Mouse (Mus musculus): ENCODE measurements around the gene Sytl3. TPM values are rescaled to one million over a fixed set of nuclear protein-coding genes. Genes with fewer than 3 reads are reported as not detected.
"Not testable (repeated sequence)": the region's sequence is repeated elsewhere in the genome, so short reads cannot be mapped to it uniquely, and the experiment has no call there.

The Sytl3 gene
- total and polyA plus RNA-seq, 2 experiments from 2014 or later: 0.42 to 0.79 TPM

- not testable (repeated sequence) for H3K9ac ChIP-seq (replicated peaks; ENCODE audit: low read length)
- WGBS: 82% methylated on average over 6 of the region's 6 CpGs
Observed at GRCm38 (mm10) chr17:6660589-6660988, 1.7 kb downstream of the Sytl3 start.

GRCm38 (mm10) chr17:6661093-6661816 lies 2.4 kb downstream of the Sytl3 start:
- WGBS: 36% methylated on average over 8 of the region's 11 CpGs
- not testable (repeated sequence) for H3K9ac ChIP-seq (replicated peaks; ENCODE audit: low read length); H3K4me1 ChIP-seq (ENCODE audit: insufficient read depth, low read length); DNase-seq (ENCODE audit: low spot score); H3K4me2 ChIP-seq (ENCODE audit: low read depth, low read length); H3K36me3 ChIP-seq (ENCODE audit: insufficient read depth, low read length); H3K9me3 ChIP-seq (ENCODE audit: low read length); H3K4me3 ChIP-seq (ENCODE audit: low read length); H3K27me3 ChIP-seq (ENCODE audit: insufficient read depth, low read length); ATAC-seq; H3K27ac ChIP-seq

More at GRCm38 (mm10) chr17:6660589-6660988, 1.7 kb downstream of the Sytl3 start:
- H3K4me3 ChIP-seq (ENCODE audit: low read length); H3K27ac ChIP-seq; H3K27me3 ChIP-seq (ENCODE audit: insufficient read depth, low read length); DNase-seq (ENCODE audit: low spot score); H3K4me2 ChIP-seq (ENCODE audit: low read depth, low read length); H3K9me3 ChIP-seq (ENCODE audit: low read length); H3K36me3 ChIP-seq (ENCODE audit: insufficient read depth, low read length); ATAC-seq; H3K4me1 ChIP-seq (ENCODE audit: insufficient read depth, low read length): not testable (repeated sequence)

- not testable (repeated sequence) for H3K9ac ChIP-seq (replicated peaks; ENCODE audit: low read length); DNase-seq (ENCODE audit: low spot score); H3K4me3 ChIP-seq (ENCODE audit: low read length); H3K36me3 ChIP-seq (ENCODE audit: insufficient read depth, low read length); H3K27ac ChIP-seq; H3K27me3 ChIP-seq (ENCODE audit: insufficient read depth, low read length); H3K9me3 ChIP-seq (ENCODE audit: low read length); H3K4me1 ChIP-seq (ENCODE audit: insufficient read depth, low read length); H3K4me2 ChIP-seq (ENCODE audit: low read depth, low read length); ATAC-seq
- 59% methylated on average over 3 of the region's 3 CpGs for WGBS
Observed at GRCm38 (mm10) chr17:6662840-6663239, 3.9 kb downstream of the Sytl3 start.

GRCm38 (mm10) chr17:6665389-6665788 lies 6.5 kb downstream of the Sytl3 start:
- WGBS: 90% methylated on average over 4 of the region's 5 CpGs
- not testable (repeated sequence) for H3K36me3 ChIP-seq (ENCODE audit: insufficient read depth, low read length); H3K4me3 ChIP-seq (ENCODE audit: low read length); H3K9ac ChIP-seq (replicated peaks; ENCODE audit: low read length); H3K4me1 ChIP-seq (ENCODE audit: insufficient read depth, low read length); H3K27me3 ChIP-seq (ENCODE audit: insufficient read depth, low read length); DNase-seq (ENCODE audit: low spot score); H3K9me3 ChIP-seq (ENCODE audit: low read length); ATAC-seq; H3K4me2 ChIP-seq (ENCODE audit: low read depth, low read length); H3K27ac ChIP-seq

- not testable (repeated sequence) for H3K4me1 ChIP-seq (ENCODE audit: insufficient read depth, low read length); H3K9me3 ChIP-seq (ENCODE audit: low read length); H3K36me3 ChIP-seq (ENCODE audit: insufficient read depth, low read length); H3K4me3 ChIP-seq (ENCODE audit: low read length); H3K9ac ChIP-seq (replicated peaks; ENCODE audit: low read length); DNase-seq (ENCODE audit: low spot score); H3K27ac ChIP-seq; H3K4me2 ChIP-seq (ENCODE audit: low read depth, low read length); H3K27me3 ChIP-seq (ENCODE audit: insufficient read depth, low read length); ATAC-seq
- no CpG with 5 or more reads among the region's 6 CpGs for WGBS
Observed at GRCm38 (mm10) chr17:6668522-6668921, 9.6 kb downstream of the Sytl3 start.

GRCm38 (mm10) chr17:6674297-6674696 lies 15.4 kb downstream of the Sytl3 start:
- not testable (repeated sequence) for H3K36me3 ChIP-seq (ENCODE audit: insufficient read depth, low read length); H3K4me3 ChIP-seq (ENCODE audit: low read length); ATAC-seq; H3K9me3 ChIP-seq (ENCODE audit: low read length); DNase-seq (ENCODE audit: low spot score); H3K27me3 ChIP-seq (ENCODE audit: insufficient read depth, low read length); H3K27ac ChIP-seq; H3K9ac ChIP-seq (replicated peaks; ENCODE audit: low read length); H3K4me1 ChIP-seq (ENCODE audit: insufficient read depth, low read length); H3K4me2 ChIP-seq (ENCODE audit: low read depth, low read length)
- 67% methylated on average over 3 of the region's 5 CpGs for WGBS

- DNase-seq (ENCODE audit: low spot score); H3K27ac ChIP-seq; ATAC-seq; H3K27me3 ChIP-seq (ENCODE audit: insufficient read depth, low read length); H3K9ac ChIP-seq (replicated peaks; ENCODE audit: low read length); H3K4me3 ChIP-seq (ENCODE audit: low read length); H3K4me2 ChIP-seq (ENCODE audit: low read depth, low read length); H3K4me1 ChIP-seq (ENCODE audit: insufficient read depth, low read length); H3K9me3 ChIP-seq (ENCODE audit: low read length); H3K36me3 ChIP-seq (ENCODE audit: insufficient read depth, low read length): not testable (repeated sequence)
- 83% methylated on average over 1 of the region's 2 CpGs for WGBS
Observed at GRCm38 (mm10) chr17:6678063-6678462, 19.2 kb downstream of the Sytl3 start.

GRCm38 (mm10) chr17:6681721-6682120 lies 22.8 kb downstream of the Sytl3 start:
- H3K27ac ChIP-seq; H3K36me3 ChIP-seq (ENCODE audit: insufficient read depth, low read length); H3K4me3 ChIP-seq (ENCODE audit: low read length); H3K4me1 ChIP-seq (ENCODE audit: insufficient read depth, low read length); H3K27me3 ChIP-seq (ENCODE audit: insufficient read depth, low read length); H3K4me2 ChIP-seq (ENCODE audit: low read depth, low read length); ATAC-seq; H3K9me3 ChIP-seq (ENCODE audit: low read length); DNase-seq (ENCODE audit: low spot score); H3K9ac ChIP-seq (replicated peaks; ENCODE audit: low read length): not testable (repeated sequence)
- 65% methylated on average over 4 of the region's 4 CpGs for WGBS

GRCm38 (mm10) chr17:6683702-6684101 lies 24.8 kb downstream of the Sytl3 start:
- H3K4me2 ChIP-seq (ENCODE audit: low read depth, low read length); H3K27ac ChIP-seq; H3K4me1 ChIP-seq (ENCODE audit: insufficient read depth, low read length); H3K9ac ChIP-seq (replicated peaks; ENCODE audit: low read length); DNase-seq (ENCODE audit: low spot score); H3K4me3 ChIP-seq (ENCODE audit: low read length); H3K36me3 ChIP-seq (ENCODE audit: insufficient read depth, low read length); H3K27me3 ChIP-seq (ENCODE audit: insufficient read depth, low read length); H3K9me3 ChIP-seq (ENCODE audit: low read length); ATAC-seq: not testable (repeated sequence)
- no CpG with 5 or more reads among the region's 5 CpGs for WGBS

GRCm38 (mm10) chr17:6684464-6685287 lies 25.8 kb downstream of the Sytl3 start:
- ATAC-seq: peak; percentile 85
- H3K4me2 ChIP-seq (ENCODE audit: low read depth, low read length); DNase-seq (ENCODE audit: low spot score); H3K4me3 ChIP-seq (ENCODE audit: low read length); H3K36me3 ChIP-seq (ENCODE audit: insufficient read depth, low read length); H3K9ac ChIP-seq (replicated peaks; ENCODE audit: low read length); H3K27me3 ChIP-seq (ENCODE audit: insufficient read depth, low read length); H3K4me1 ChIP-seq (ENCODE audit: insufficient read depth, low read length); H3K9me3 ChIP-seq (ENCODE audit: low read length): not testable (repeated sequence)
- no CpG with 5 or more reads among the region's 4 CpGs for WGBS
- H3K27ac ChIP-seq: peak overlapping the region; percentile 45; the same call in 1 of the 2 replicates

All from hindbrain, postnatal 0 days (tissue).